Mouse (Mus musculus): ENCODE measurements at regions not wholly inside any gene's neighbourhood (a gene's known extent, or its start where the extent isn't known, plus 50 kb on each side); places are given as distances from the start of the nearest gene placed in this dataset.

DNA sequence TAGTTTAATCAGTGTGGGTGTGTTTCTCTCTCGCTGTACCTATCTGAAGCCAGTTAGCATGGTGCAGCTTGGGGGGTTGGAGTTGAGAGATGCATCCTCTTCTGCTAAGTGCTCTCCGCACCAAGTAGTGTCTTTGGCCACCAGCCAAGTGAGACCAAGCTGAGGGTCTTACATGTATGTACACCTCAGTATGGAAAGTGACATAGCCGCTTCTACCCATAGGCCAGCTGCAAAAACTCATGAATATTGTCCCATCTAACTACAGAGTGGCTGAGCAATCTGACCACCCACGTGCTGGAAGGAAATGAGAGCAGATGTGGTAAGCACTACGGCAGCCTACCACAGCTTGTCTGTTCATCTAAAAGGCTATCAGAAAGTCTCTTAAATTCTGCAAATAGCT lies 247.0 kb upstream of the G2e3 start:
- H3K4me3 ChIP-seq (ENCODE audit: low read depth, low read length) = no peak overlapping the region
- H3K27me3 ChIP-seq (ENCODE audit: control insufficient read depth, insufficient read depth, low read length, poor library complexity, severe bottlenecking) = no peaks in the 10 kb centered on the region
- no peak for TF ChIP-seq POLR2A (IDR thresholded peaks at IDR 0.05; ENCODE audit: insufficient read depth, low read length)
- TF ChIP-seq EP300 (IDR thresholded peaks at IDR 0.05; ENCODE audit: insufficient read depth, low read depth, low read length) = no peak
- no peak for TF ChIP-seq CTCF (IDR thresholded peaks at IDR 0.05; ENCODE audit: low read depth, low read length)
- no peaks in the 10 kb centered on the region for H3K4me1 ChIP-seq (ENCODE audit: control insufficient read depth, insufficient read depth, low read length)
- H3K9me3 ChIP-seq (replicated peaks; ENCODE audit: control insufficient read depth, insufficient read depth, low read length, poor library complexity, severe bottlenecking) = no peaks in the 10 kb centered on the region
- H3K9ac ChIP-seq (ENCODE audit: low read depth, poor library complexity, severe bottlenecking) = no peak overlapping the region
- no peaks in the 10 kb centered on the region for H3K36me3 ChIP-seq (ENCODE audit: control insufficient read depth, insufficient read depth, low read length, poor library complexity, severe bottlenecking)
- H3K27ac ChIP-seq (ENCODE audit: insufficient read depth, low read length) = no peak overlapping the region

DNA sequence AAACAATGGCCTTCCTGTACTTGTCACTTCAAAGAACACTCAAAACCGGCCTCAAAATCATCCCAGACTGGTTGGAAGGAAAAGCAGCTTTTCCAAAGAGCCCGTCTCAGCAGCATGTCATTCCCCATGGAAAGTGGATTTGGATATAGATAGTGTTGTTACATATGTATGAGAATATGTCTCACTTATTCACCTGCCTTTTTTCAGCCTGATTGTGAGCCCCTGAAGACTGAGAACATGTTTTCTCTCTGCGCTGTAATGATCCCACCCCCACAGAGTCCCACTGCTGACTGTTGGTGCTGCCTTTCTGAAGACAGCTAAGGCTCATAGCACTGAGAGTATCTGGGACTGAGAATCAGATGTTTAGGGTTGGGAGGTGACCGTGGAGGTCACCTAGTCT lies 251.9 kb upstream of the G2e3 start:
- no peaks in the 10 kb centered on the region for H3K27me3 ChIP-seq (ENCODE audit: control insufficient read depth, insufficient read depth, low read length, poor library complexity, severe bottlenecking)
- H3K9ac ChIP-seq (ENCODE audit: low read depth, poor library complexity, severe bottlenecking) = no peak overlapping the region
- no peaks in the 10 kb centered on the region for H3K4me1 ChIP-seq (ENCODE audit: control insufficient read depth, insufficient read depth, low read length)
- no peak overlapping the region for H3K27ac ChIP-seq (ENCODE audit: insufficient read depth, low read length)
- no peak overlapping the region for H3K4me3 ChIP-seq (ENCODE audit: low read depth, low read length)
- H3K9me3 ChIP-seq (replicated peaks; ENCODE audit: control insufficient read depth, insufficient read depth, low read length, poor library complexity, severe bottlenecking) = no peaks in the 10 kb centered on the region
- no peak for TF ChIP-seq EP300 (IDR thresholded peaks at IDR 0.05; ENCODE audit: insufficient read depth, low read depth, low read length)
- no peak for TF ChIP-seq CTCF (IDR thresholded peaks at IDR 0.05; ENCODE audit: low read depth, low read length)
- TF ChIP-seq POLR2A (IDR thresholded peaks at IDR 0.05; ENCODE audit: insufficient read depth, low read length) = no peak
- no peaks in the 10 kb centered on the region for H3K36me3 ChIP-seq (ENCODE audit: control insufficient read depth, insufficient read depth, low read length, poor library complexity, severe bottlenecking)

- Histone ChIP-seq H3K9me3 (replicated peaks; ENCODE audit: control insufficient read depth, insufficient read depth, low read length, poor library complexity, severe bottlenecking) (no peaks in the 10 kb centered on the region), H3K36me3 (ENCODE audit: control insufficient read depth, insufficient read depth, low read length, poor library complexity, severe bottlenecking) (no peaks in the 10 kb centered on the region), H3K27me3 (ENCODE audit: control insufficient read depth, insufficient read depth, low read length, poor library complexity, severe bottlenecking) (no peaks in the 10 kb centered on the region), H3K4me1 (ENCODE audit: control insufficient read depth, insufficient read depth, low read length) (no peaks in the 10 kb centered on the region), H3K4me3 (ENCODE audit: low read depth, low read length) (no peak overlapping the region), H3K27ac (ENCODE audit: insufficient read depth, low read length) (no peak overlapping the region), H3K9ac (ENCODE audit: low read depth, poor library complexity, severe bottlenecking) (no peak overlapping the region)
- TF ChIP-seq POLR2A (IDR thresholded peaks at IDR 0.05; ENCODE audit: insufficient read depth, low read length) = no peak
- TF ChIP-seq CTCF (IDR thresholded peaks at IDR 0.05; ENCODE audit: low read depth, low read length) = no peak
- TF ChIP-seq EP300 (IDR thresholded peaks at IDR 0.05; ENCODE audit: insufficient read depth, low read depth, low read length) = no peak
These were observed 258.5 kb upstream of the G2e3 start for GRCm38 (mm10) chr12:51089324-51089723.

GRCm38 (mm10) chr12:51081809-51082208 lies 266.1 kb upstream of the G2e3 start:
- Histone ChIP-seq H3K36me3 (ENCODE audit: control insufficient read depth, insufficient read depth, low read length, poor library complexity, severe bottlenecking) (no peaks in the 10 kb centered on the region), H3K4me1 (ENCODE audit: control insufficient read depth, insufficient read depth, low read length) (no peaks in the 10 kb centered on the region), H3K27me3 (ENCODE audit: control insufficient read depth, insufficient read depth, low read length, poor library complexity, severe bottlenecking) (0 out of 2 replicates have a peak, but pooled peaks cover 2% of the 10 kb centered on the region), H3K9me3 (replicated peaks; ENCODE audit: control insufficient read depth, insufficient read depth, low read length, poor library complexity, severe bottlenecking) (no peaks in the 10 kb centered on the region), H3K27ac (ENCODE audit: insufficient read depth, low read length) (no peak overlapping the region), H3K4me3 (ENCODE audit: low read depth, low read length) (no peak overlapping the region), H3K9ac (ENCODE audit: low read depth, poor library complexity, severe bottlenecking) (no peak overlapping the region)
- TF ChIP-seq EP300 (IDR thresholded peaks at IDR 0.05; ENCODE audit: insufficient read depth, low read depth, low read length) (no peak), POLR2A (IDR thresholded peaks at IDR 0.05; ENCODE audit: insufficient read depth, low read length) (no peak), CTCF (IDR thresholded peaks at IDR 0.05; ENCODE audit: low read depth, low read length) (no peak)

- Histone ChIP-seq H3K9me3 (replicated peaks; ENCODE audit: control insufficient read depth, insufficient read depth, low read length, poor library complexity, severe bottlenecking) (no peaks in the 10 kb centered on the region), H3K4me1 (ENCODE audit: control insufficient read depth, insufficient read depth, low read length) (no peaks in the 10 kb centered on the region), H3K27me3 (ENCODE audit: control insufficient read depth, insufficient read depth, low read length, poor library complexity, severe bottlenecking) (no peaks in the 10 kb centered on the region), H3K9ac (ENCODE audit: low read depth, poor library complexity, severe bottlenecking) (no peak overlapping the region), H3K4me3 (ENCODE audit: low read depth, low read length) (no peak overlapping the region), H3K36me3 (ENCODE audit: control insufficient read depth, insufficient read depth, low read length, poor library complexity, severe bottlenecking) (no peaks in the 10 kb centered on the region), H3K27ac (ENCODE audit: insufficient read depth, low read length) (no peak overlapping the region)
- no peak for TF ChIP-seq CTCF (IDR thresholded peaks at IDR 0.05; ENCODE audit: low read depth, low read length)
- TF ChIP-seq POLR2A (IDR thresholded peaks at IDR 0.05; ENCODE audit: insufficient read depth, low read length) = no peak
- TF ChIP-seq EP300 (IDR thresholded peaks at IDR 0.05; ENCODE audit: insufficient read depth, low read depth, low read length) = no peak
These were observed 274.4 kb upstream of the G2e3 start for GRCm38 (mm10) chr12:51073503-51073902.

DNA sequence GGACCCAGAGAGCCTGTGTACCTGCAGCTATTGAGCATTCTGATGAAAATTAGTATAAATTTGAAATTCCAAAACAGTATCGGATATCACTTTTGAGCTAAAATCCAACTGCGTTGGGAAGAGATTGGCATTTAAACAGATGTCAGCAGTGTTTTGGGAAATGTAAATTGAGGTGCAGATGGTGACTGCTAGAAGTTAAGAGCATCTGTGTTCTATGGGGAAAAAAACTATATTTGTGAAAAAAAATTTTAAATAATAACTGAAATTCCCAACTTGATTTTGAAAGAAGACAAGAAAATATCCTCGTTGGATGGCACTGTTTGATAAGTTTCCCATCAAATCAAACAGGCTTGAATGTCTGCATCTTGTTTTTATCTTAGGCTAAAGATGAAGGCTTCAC lies 286.9 kb upstream of the G2e3 start:
- no peak overlapping the region for H3K4me3 ChIP-seq (ENCODE audit: low read depth, low read length)
- H3K9ac ChIP-seq (ENCODE audit: low read depth, poor library complexity, severe bottlenecking) = no peak overlapping the region
- H3K4me1 ChIP-seq (ENCODE audit: control insufficient read depth, insufficient read depth, low read length) = no peaks in the 10 kb centered on the region
- TF ChIP-seq EP300 (IDR thresholded peaks at IDR 0.05; ENCODE audit: insufficient read depth, low read depth, low read length) = no peak
- no peak for TF ChIP-seq CTCF (IDR thresholded peaks at IDR 0.05; ENCODE audit: low read depth, low read length)
- H3K27ac ChIP-seq (ENCODE audit: insufficient read depth, low read length) = no peak overlapping the region
- H3K36me3 ChIP-seq (ENCODE audit: control insufficient read depth, insufficient read depth, low read length, poor library complexity, severe bottlenecking) = no peaks in the 10 kb centered on the region
- no peaks in the 10 kb centered on the region for H3K27me3 ChIP-seq (ENCODE audit: control insufficient read depth, insufficient read depth, low read length, poor library complexity, severe bottlenecking)
- no peaks in the 10 kb centered on the region for H3K9me3 ChIP-seq (replicated peaks; ENCODE audit: control insufficient read depth, insufficient read depth, low read length, poor library complexity, severe bottlenecking)
